Mouse (Mus musculus) myocyte (in vitro differentiated cells): ENCODE data around the gene Npl. TPM values are rescaled to one million over a fixed set of nuclear protein-coding genes. Genes with fewer than 3 reads are reported as not detected.

Experiments used
- H3K27me3 ChIP-seq: one replicate; pipeline ENCODE4 v1.6.1; 2011; ENCODE audit not compliant: control insufficient read depth, insufficient read depth, insufficient read length
- H3K36me3 ChIP-seq: one replicate; pipeline ENCODE4 v1.6.1; 2011; ENCODE audit not compliant: control insufficient read depth, insufficient read depth
- H3K4me2 ChIP-seq: one replicate; pipeline ENCODE4 v1.6.1; 2011; ENCODE audit warnings: low read depth, control low read depth
- H3K4me3 ChIP-seq: one replicate; pipeline ENCODE4 v1.5.1; 2011; ENCODE audit warnings: mild to moderate bottlenecking, control low read depth, moderate library complexity
- H3K79me2 ChIP-seq: one replicate; pipeline ENCODE4 v1.6.1; 2011; ENCODE audit not compliant: control insufficient read depth, insufficient read depth
- H3ac ChIP-seq: one replicate; pipeline ENCODE4 v1.6.1; 2011; ENCODE audit not compliant: control insufficient read depth, insufficient read length
- CEBPB ChIP-seq: IDR thresholded peaks from 2 replicates; pipeline ENCODE4 v1.6.1; 2011; ENCODE audit warnings: mild to moderate bottlenecking, moderate library complexity; ENCODE audit not compliant: poor library complexity, insufficient read depth, severe bottlenecking
- E2F4 ChIP-seq: IDR thresholded peaks from one replicate; pipeline ENCODE4 v1.6.1; 2011; ENCODE audit warnings: mild to moderate bottlenecking, control low read depth, moderate library complexity; ENCODE audit not compliant: insufficient read depth
- MAX ChIP-seq: IDR thresholded peaks from one replicate; pipeline ENCODE4 v1.6.1; 2011; ENCODE audit warnings: low read depth, mild to moderate bottlenecking, control low read depth
- MYOD1 ChIP-seq, 3 experiments: IDR thresholded peaks; one replicate each; pipeline ENCODE4 v1.6.1; 2011; ENCODE audit warnings: control low read depth in 2 of 3, low read depth in 2 of 3, mild to moderate bottlenecking in 2 of 3, moderate library complexity in 1 of 3; ENCODE audit not compliant: insufficient read length in 2 of 3, control insufficient read depth in 1 of 3
- MYOG ChIP-seq, 3 experiments: IDR thresholded peaks; one replicate each; pipeline ENCODE4 v1.6.1; 2011; ENCODE audit warnings: control low read depth in 2 of 3, low read depth in 2 of 3, mild to moderate bottlenecking in 2 of 3; ENCODE audit not compliant: insufficient read length in 2 of 3, control insufficient read depth in 1 of 3, insufficient read depth in 1 of 3
- POLR2A ChIP-seq: IDR thresholded peaks from one replicate; pipeline ENCODE4 v1.6.1; 2011; ENCODE audit warnings: low read depth, mild to moderate bottlenecking, control low read depth, moderate library complexity; ENCODE audit not compliant: insufficient read length
- POLR2AphosphoS2 ChIP-seq: IDR thresholded peaks from one replicate; pipeline ENCODE4 v1.6.1; 2011; ENCODE audit warnings: low read depth, control low read depth; ENCODE audit not compliant: insufficient read length
- REST ChIP-seq: IDR thresholded peaks from one replicate; pipeline ENCODE4 v1.6.1; 2011; ENCODE audit warnings: mild to moderate bottlenecking, control low read depth, moderate library complexity; ENCODE audit not compliant: insufficient read depth, insufficient read length
- SRF ChIP-seq: IDR thresholded peaks from one replicate; pipeline ENCODE4 v1.6.1; 2011; ENCODE audit warnings: low read depth; ENCODE audit not compliant: control insufficient read depth, insufficient read length
- TCF12 ChIP-seq: IDR thresholded peaks from one replicate; pipeline ENCODE4 v1.6.1; 2011; ENCODE audit warnings: mild to moderate bottlenecking, control low read depth; ENCODE audit not compliant: poor library complexity, insufficient read depth, severe bottlenecking
- TCF3 ChIP-seq: IDR thresholded peaks from one replicate; pipeline ENCODE4 v1.6.1; 2011; ENCODE audit warnings: low read depth, control low read depth; ENCODE audit not compliant: insufficient read length
- USF1 ChIP-seq: IDR thresholded peaks from one replicate; pipeline ENCODE4 v1.6.1; 2011; ENCODE audit warnings: low read depth, mild to moderate bottlenecking, control low read depth, moderate library complexity
- polyA plus RNA-seq: library from polyadenylated mRNA; unstranded; fragments of >200 nt; fragmentation: generic; extraction: Trizol; gene quantifications from one replicate; pipeline ENCODE4 v1.2.1, GENCODE M21; 2012; ENCODE audit warnings: missing spikeins

Npl gene
- polyA plus RNA-seq, 1 experiment = 0.37 TPM

- H3ac ChIP-seq = no peak overlapping the region
- H3K4me2 ChIP-seq = no peak overlapping the region
- TF ChIP-seq MYOD1 (IDR thresholded peaks at IDR 0.05; ENCODE audit: control insufficient read depth in 1 of 3, insufficient read length in 2 of 3, low read depth in 2 of 3) (no peak), TCF3 (no peak), E2F4 (no peak), TCF12 (no peak), SRF (no peak), MYOG (IDR thresholded peaks at IDR 0.05; ENCODE audit: control insufficient read depth in 1 of 3, insufficient read depth in 1 of 3, insufficient read length in 2 of 3, low read depth in 2 of 3) (no peak), POLR2AphosphoS2 (no peak), MAX (no peak), USF1 (no peak), CEBPB (no peak), REST (no peak), POLR2A (no peak)
- H3K4me3 ChIP-seq = no peak overlapping the region
- peaks cover 99% of the 10 kb centered on the region for H3K36me3 ChIP-seq
- no peaks in the 10 kb centered on the region for H3K79me2 ChIP-seq
- no peaks in the 10 kb centered on the region for H3K27me3 ChIP-seq
These were observed 88.0 kb downstream of the Npl start for GRCm38 (mm10) chr1:153461796-153462195.

- Histone ChIP-seq H3K36me3 (peaks cover 60% of the 10 kb centered on the region), H3K4me2 (no peak overlapping the region), H3ac (no peak overlapping the region), H3K79me2 (no peaks in the 10 kb centered on the region), H3K4me3 (no peak overlapping the region), H3K27me3 (no peaks in the 10 kb centered on the region)
- TF ChIP-seq SRF (no peak), MAX (no peak), POLR2A (no peak), CEBPB (no peak), MYOD1 (IDR thresholded peaks at IDR 0.05; ENCODE audit: control insufficient read depth in 1 of 3, insufficient read length in 2 of 3, low read depth in 2 of 3) (no peak), POLR2AphosphoS2 (no peak), E2F4 (no peak), MYOG (IDR thresholded peaks at IDR 0.05; ENCODE audit: control insufficient read depth in 1 of 3, insufficient read depth in 1 of 3, insufficient read length in 2 of 3, low read depth in 2 of 3) (no peak), TCF12 (no peak), TCF3 (no peak), REST (no peak), USF1 (no peak)
These were observed 93.7 kb downstream of the Npl start for GRCm38 (mm10) chr1:153456137-153456536.

- Histone ChIP-seq H3K27me3 (no peaks in the 10 kb centered on the region), H3K79me2 (no peaks in the 10 kb centered on the region), H3K36me3 (peaks cover 31% of the 10 kb centered on the region), H3K4me2 (no peak overlapping the region), H3K4me3 (no peak overlapping the region), H3ac (no peak overlapping the region)
- TF ChIP-seq MAX (no peak), TCF12 (no peak), POLR2A (no peak), SRF (no peak), USF1 (no peak), TCF3 (no peak), REST (no peak), POLR2AphosphoS2 (peak; percentile 64)
These were observed 96.7 kb downstream of the Npl start for GRCm38 (mm10) chr1:153453146-153453642.

Other genes starting within 250 kb of the Npl start
- gene Lamc1, start 217.3 kb downstream of the Npl start, polyA plus RNA-seq = 50.9 TPM
- gene Shcbp1l, start 124.9 kb downstream of the Npl start, polyA plus RNA-seq = not detected
- 25.2 TPM for gene Dhx9, start 62.4 kb downstream of the Npl start, polyA plus RNA-seq
- 0.16 TPM for gene Rgs8, start 103.0 kb upstream of the Npl start, polyA plus RNA-seq
- 6.5 TPM for gene Rgs16, start 190.3 kb upstream of the Npl start, polyA plus RNA-seq
- gene Rnasel, start 199.4 kb upstream of the Npl start, polyA plus RNA-seq = 0.11 TPM